Mouse (Mus musculus): ENCODE data around the gene Slc30a2.
A peak's percentile ranks its signal among the peaks of the same experiment; 100 is the strongest.

Slc30a2 gene

DNA sequence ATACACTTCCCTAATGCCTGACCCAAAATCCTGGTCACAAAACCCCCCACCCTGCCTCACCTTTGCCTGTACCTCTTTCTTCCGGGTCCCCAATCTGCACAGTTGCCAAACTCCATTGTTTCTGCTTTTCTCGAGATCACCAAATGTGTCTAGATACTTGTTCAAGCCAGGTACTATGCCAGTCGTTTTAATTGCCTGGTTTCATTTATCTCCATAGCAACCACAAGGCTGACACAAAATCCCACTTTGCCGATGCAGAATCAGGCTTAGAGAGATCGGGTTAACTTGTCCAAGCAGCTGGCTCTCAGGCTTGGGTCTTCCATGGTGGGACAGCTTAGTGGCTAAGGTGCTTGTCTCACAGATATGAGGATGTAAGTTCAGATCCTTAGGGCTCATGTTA lies 57.2 kb downstream of the Slc30a2 start:
- no peak for DNase-seq (ENCODE audit: low read depth, low spot score)

- DNase-seq (ENCODE audit: low read depth, low spot score), result peak; percentile 65
Observed at GRCm38 (mm10) chr4:134401181-134401661, 58.2 kb downstream of the Slc30a2 start.

GRCm38 (mm10) chr4:134401856-134402570 lies 59.0 kb downstream of the Slc30a2 start:
- DNase-seq (ENCODE audit: low read depth, low spot score), result peak; percentile 17

DNA sequence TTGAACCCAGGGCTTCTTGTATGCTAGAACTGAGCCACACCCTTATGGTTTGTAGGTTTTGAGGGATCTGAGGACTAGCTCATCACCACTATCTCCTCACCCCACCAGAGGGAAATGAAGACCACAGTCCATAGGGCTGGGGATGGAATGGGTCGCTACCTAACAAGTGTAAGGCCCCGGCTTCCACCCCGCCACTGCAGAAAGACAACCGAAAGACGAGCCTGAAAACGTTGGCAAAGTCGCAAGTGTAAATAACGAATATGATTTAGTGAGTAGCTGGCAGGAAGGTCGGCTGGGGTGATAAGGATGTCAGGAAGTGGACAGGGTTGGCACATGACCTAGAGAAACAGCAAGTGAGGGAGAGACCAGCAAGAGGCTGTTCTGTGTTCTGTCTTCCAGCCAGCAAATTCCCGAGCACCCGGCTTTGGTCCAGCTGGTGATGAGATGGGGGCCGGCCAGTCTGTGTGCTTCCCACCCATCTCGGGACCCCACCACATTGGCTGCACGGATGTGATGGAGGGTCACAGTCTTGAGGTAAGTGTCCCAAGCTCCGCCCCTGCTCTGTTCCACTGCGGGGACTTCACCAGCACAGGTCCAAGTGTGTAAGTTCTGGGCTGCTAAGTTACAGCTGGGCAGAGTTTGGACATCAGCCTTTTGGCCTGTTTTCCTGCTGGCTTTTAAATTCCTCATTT lies 59.7 kb downstream of the Slc30a2 start:
- no peak for DNase-seq (ENCODE audit: low read depth, low spot score)

- no peak for DNase-seq (ENCODE audit: low read depth, low spot score)
Observed at GRCm38 (mm10) chr4:134403721-134404120, 60.7 kb downstream of the Slc30a2 start.

Data from CD4-positive, CD25-positive, alpha-beta regulatory T cell, adult 2 months (primary cell).